Mouse (Mus musculus): ENCODE data around the gene Zmiz1. TPM values are rescaled to one million over a fixed set of nuclear protein-coding genes. Genes with fewer than 3 reads are reported as not detected.

Gene Zmiz1
- polyA plus RNA-seq, 1 experiment from 2014 or later: 37.4 TPM

- H3K27me3 ChIP-seq (replicated peaks; ENCODE audit: control insufficient read depth, insufficient read depth, low read length): no peaks in the 10 kb centered on the region
- 31% methylated on average over 7 of the region's 7 CpGs for WGBS
- no peaks in the 10 kb centered on the region for H3K9me3 ChIP-seq (ENCODE audit: control insufficient read depth, low read length)
- H3K4me2 ChIP-seq (ENCODE audit: low read length): no peak overlapping the region
- ATAC-seq (replicated peaks; ENCODE audit: low FRiP score, low TSS enrichment, low read depth) (no peak), DNase-seq (ENCODE audit: low spot score) (no peak)
- peaks cover 25% of the 10 kb centered on the region for H3K36me3 ChIP-seq (ENCODE audit: control insufficient read depth, insufficient read depth, low read length)
- H3K27ac ChIP-seq (ENCODE audit: low read depth): peak overlapping the region; percentile 51; the same call in 1 of the 2 replicates
- H3K9ac ChIP-seq (ENCODE audit: low read length): no peak overlapping the region
- H3K4me1 ChIP-seq (replicated peaks; ENCODE audit: control insufficient read depth, insufficient read depth, low read length): peaks cover 46% of the 10 kb centered on the region
- no peak overlapping the region for H3K4me3 ChIP-seq (ENCODE audit: low read depth, low read length)
Observed at GRCm38 (mm10) chr14:25623698-25624097, 164.7 kb downstream of the Zmiz1 start.

DNA sequence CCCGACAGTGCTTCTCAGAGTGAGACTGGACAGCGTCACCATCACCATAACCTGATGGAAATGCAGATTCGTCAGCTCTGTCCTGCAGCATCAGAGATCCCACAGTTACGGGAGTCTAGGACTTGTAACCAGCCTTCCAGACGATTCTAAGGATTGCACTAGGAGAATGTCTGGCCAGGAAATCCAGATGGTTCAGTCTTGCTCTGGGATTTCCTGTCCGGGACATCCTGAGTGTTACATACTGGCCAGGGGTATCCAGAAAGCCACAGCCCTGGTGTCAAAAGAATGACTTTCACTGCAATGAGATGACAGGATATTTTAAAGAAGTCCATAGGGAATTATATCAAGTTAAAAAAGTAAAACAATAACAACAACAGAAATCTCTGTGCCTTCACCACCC is 165.7 kb downstream of the Zmiz1 start:
- Histone ChIP-seq H3K9me3 (ENCODE audit: control insufficient read depth, low read length) (no peaks in the 10 kb centered on the region), H3K36me3 (ENCODE audit: control insufficient read depth, insufficient read depth, low read length) (peaks cover 20% of the 10 kb centered on the region), H3K4me3 (ENCODE audit: low read depth, low read length) (no peak overlapping the region), H3K27ac (ENCODE audit: low read depth) (no peak overlapping the region), H3K9ac (ENCODE audit: low read length) (no peak overlapping the region), H3K4me2 (ENCODE audit: low read length) (no peak overlapping the region), H3K27me3 (replicated peaks; ENCODE audit: control insufficient read depth, insufficient read depth, low read length) (no peaks in the 10 kb centered on the region), H3K4me1 (replicated peaks; ENCODE audit: control insufficient read depth, insufficient read depth, low read length) (peaks cover 39% of the 10 kb centered on the region)
- DNase-seq (ENCODE audit: low spot score): no peak
- no peak for ATAC-seq (replicated peaks; ENCODE audit: low FRiP score, low TSS enrichment, low read depth)
- WGBS: 57% methylated on average over 6 of the region's 6 CpGs

- DNase-seq (ENCODE audit: low spot score) (no peak), ATAC-seq (replicated peaks; ENCODE audit: low FRiP score, low TSS enrichment, low read depth) (0 out of 2 replicates have a peak, but pooled peaks have one; percentile 26)
- Histone ChIP-seq H3K36me3 (ENCODE audit: control insufficient read depth, insufficient read depth, low read length) (peaks cover 20% of the 10 kb centered on the region), H3K9ac (ENCODE audit: low read length) (no peak overlapping the region), H3K4me3 (ENCODE audit: low read depth, low read length) (no peak overlapping the region), H3K27ac (ENCODE audit: low read depth) (no peak overlapping the region), H3K27me3 (replicated peaks; ENCODE audit: control insufficient read depth, insufficient read depth, low read length) (no peaks in the 10 kb centered on the region), H3K4me2 (ENCODE audit: low read length) (no peak overlapping the region), H3K4me1 (replicated peaks; ENCODE audit: control insufficient read depth, insufficient read depth, low read length) (peaks cover 19% of the 10 kb centered on the region), H3K9me3 (ENCODE audit: control insufficient read depth, low read length) (no peaks in the 10 kb centered on the region)
- 82% methylated on average over 3 of the region's 3 CpGs for WGBS
Observed at GRCm38 (mm10) chr14:25627599-25628255, 168.7 kb downstream of the Zmiz1 start.

DNA sequence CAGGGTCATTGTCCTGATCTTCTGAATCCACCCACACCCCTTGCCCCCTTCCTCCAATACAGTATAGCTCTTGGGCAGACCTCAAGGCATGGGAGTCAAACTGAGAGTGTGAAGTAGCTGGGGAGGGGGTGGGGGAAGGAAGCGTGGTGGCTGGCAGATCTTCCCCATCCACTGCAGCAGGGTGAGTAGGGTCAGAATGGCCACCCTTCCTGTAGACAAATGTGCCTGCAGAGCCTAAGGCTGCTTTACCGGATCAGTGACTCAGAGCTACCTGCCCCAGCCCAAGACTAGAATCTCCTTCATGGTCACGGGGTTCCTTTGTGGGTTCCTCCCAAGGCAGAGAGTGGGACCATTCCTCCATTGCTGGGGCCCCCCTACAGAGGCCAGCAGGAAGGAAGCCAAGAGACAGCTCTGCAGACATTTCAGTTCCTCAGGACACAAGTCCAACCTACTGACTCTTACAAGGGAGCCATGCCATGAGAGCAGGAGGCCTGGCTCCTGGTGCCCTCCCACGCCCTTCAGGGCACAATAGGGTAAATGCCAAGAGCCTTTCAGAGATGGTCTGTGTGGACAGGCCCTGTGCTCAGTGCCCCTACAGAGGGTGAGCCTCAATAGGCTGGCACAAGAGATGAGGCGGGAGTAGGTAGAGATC is 169.6 kb downstream of the Zmiz1 start:
- no peaks in the 10 kb centered on the region for H3K9me3 ChIP-seq (ENCODE audit: control insufficient read depth, low read length)
- H3K27me3 ChIP-seq (replicated peaks; ENCODE audit: control insufficient read depth, insufficient read depth, low read length): no peaks in the 10 kb centered on the region
- H3K36me3 ChIP-seq (ENCODE audit: control insufficient read depth, insufficient read depth, low read length): peaks cover 20% of the 10 kb centered on the region
- no peak for DNase-seq (ENCODE audit: low spot score)
- peaks cover 11% of the 10 kb centered on the region for H3K4me1 ChIP-seq (replicated peaks; ENCODE audit: control insufficient read depth, insufficient read depth, low read length)
- WGBS: 88% methylated on average over 5 of the region's 5 CpGs
- no peak overlapping the region for H3K27ac ChIP-seq (ENCODE audit: low read depth)
- H3K4me2 ChIP-seq (ENCODE audit: low read length): no peak overlapping the region
- H3K9ac ChIP-seq (ENCODE audit: low read length): no peak overlapping the region
- H3K4me3 ChIP-seq (ENCODE audit: low read depth, low read length): no peak overlapping the region
- no peak for ATAC-seq (replicated peaks; ENCODE audit: low FRiP score, low TSS enrichment, low read depth)

DNA sequence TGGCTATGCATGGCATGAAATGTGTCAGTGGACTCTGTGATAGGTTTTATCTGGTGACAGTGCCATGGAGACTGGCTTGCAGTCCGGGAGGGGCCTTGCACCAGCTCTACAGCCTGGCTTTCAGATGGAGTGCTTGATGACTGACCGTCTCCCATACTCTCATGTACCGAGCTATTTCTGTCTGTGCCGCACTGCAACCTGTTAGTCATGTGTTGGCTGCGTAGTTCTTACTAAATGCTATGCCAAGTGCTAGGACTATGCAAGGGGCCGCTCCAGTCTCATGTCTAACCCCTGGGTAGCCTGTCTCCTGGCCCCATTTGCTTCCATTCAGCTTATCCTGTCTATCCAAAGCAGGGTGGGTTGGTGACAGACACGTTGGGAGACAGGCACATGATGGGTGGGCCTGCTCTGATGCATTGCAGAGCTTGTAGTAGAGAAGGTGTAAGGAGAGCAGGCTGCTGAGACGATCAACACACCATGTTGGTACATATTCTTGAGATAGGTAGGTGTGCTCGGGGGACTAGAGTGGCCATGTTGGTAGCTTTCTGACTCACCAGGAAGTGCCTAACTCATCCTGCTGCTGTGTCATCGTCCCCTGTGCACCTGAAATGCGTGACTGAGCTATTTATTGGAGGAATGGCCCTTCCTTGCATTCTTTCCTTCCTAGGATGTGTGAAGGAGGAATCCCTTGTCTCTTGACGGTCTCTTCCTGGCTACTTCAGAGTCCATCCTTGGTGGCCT is 171.1 kb downstream of the Zmiz1 start:
- no peak overlapping the region for H3K4me3 ChIP-seq (ENCODE audit: low read depth, low read length)
- DNase-seq (ENCODE audit: low spot score) (no peak), ATAC-seq (replicated peaks; ENCODE audit: low FRiP score, low TSS enrichment, low read depth) (no peak)
- H3K27me3 ChIP-seq (replicated peaks; ENCODE audit: control insufficient read depth, insufficient read depth, low read length): no peaks in the 10 kb centered on the region
- no peak overlapping the region for H3K4me2 ChIP-seq (ENCODE audit: low read length)
- no peak overlapping the region for H3K9ac ChIP-seq (ENCODE audit: low read length)
- H3K4me1 ChIP-seq (replicated peaks; ENCODE audit: control insufficient read depth, insufficient read depth, low read length): 0 out of 2 replicates have a peak, but pooled peaks cover 7% of the 10 kb centered on the region
- 75% methylated on average over 12 of the region's 12 CpGs for WGBS
- no peaks in the 10 kb centered on the region for H3K9me3 ChIP-seq (ENCODE audit: control insufficient read depth, low read length)
- H3K27ac ChIP-seq (ENCODE audit: low read depth): peak overlapping the region; percentile 22; the same call in 1 of the 2 replicates
- H3K36me3 ChIP-seq (ENCODE audit: control insufficient read depth, insufficient read depth, low read length): peaks cover 16% of the 10 kb centered on the region

- peak overlapping the region; percentile 22; the same call in 1 of the 2 replicates for H3K27ac ChIP-seq (ENCODE audit: low read depth)
- no peak for DNase-seq (ENCODE audit: low spot score)
- 96% methylated on average over 7 of the region's 7 CpGs for WGBS
Observed at GRCm38 (mm10) chr14:25630647-25631409, 171.8 kb downstream of the Zmiz1 start.

DNA sequence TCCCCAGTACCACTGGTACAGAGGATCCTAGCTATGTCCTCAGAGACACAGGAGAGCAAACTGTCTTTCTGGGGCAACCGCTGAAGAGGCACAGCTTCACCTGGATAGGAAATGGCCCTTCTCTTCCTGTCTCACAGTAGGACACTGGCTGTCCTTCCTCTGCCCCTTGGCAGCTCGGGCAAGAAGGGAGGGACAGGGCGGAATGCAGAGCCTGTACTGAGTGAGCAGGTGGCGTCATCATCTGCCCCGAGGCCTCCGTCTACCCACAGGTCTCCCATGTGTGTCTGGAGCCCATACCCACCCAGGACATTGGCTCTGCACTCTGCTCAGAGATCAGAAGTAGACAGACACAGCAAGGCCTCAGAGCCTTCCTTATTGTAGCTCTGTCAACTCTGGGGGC is 172.5 kb downstream of the Zmiz1 start:
- H3K27ac ChIP-seq (ENCODE audit: low read depth): no peak overlapping the region
- DNase-seq (ENCODE audit: low spot score): no peak
- no peak for ATAC-seq (replicated peaks; ENCODE audit: low FRiP score, low TSS enrichment, low read depth)
- H3K36me3 ChIP-seq (ENCODE audit: control insufficient read depth, insufficient read depth, low read length): peaks cover 27% of the 10 kb centered on the region
- WGBS: 97% methylated on average over 6 of the region's 6 CpGs
- H3K4me3 ChIP-seq (ENCODE audit: low read depth, low read length): no peak overlapping the region
- no peaks in the 10 kb centered on the region for H3K9me3 ChIP-seq (ENCODE audit: control insufficient read depth, low read length)
- H3K27me3 ChIP-seq (replicated peaks; ENCODE audit: control insufficient read depth, insufficient read depth, low read length): no peaks in the 10 kb centered on the region
- no peak overlapping the region for H3K9ac ChIP-seq (ENCODE audit: low read length)
- 0 out of 2 replicates have a peak, but pooled peaks cover 3% of the 10 kb centered on the region for H3K4me1 ChIP-seq (replicated peaks; ENCODE audit: control insufficient read depth, insufficient read depth, low read length)
- no peak overlapping the region for H3K4me2 ChIP-seq (ENCODE audit: low read length)

More at GRCm38 (mm10) chr14:25630647-25631409, 171.8 kb downstream of the Zmiz1 start:
- Histone ChIP-seq H3K4me2 (ENCODE audit: low read length) (no peak overlapping the region), H3K4me1 (replicated peaks; ENCODE audit: control insufficient read depth, insufficient read depth, low read length) (0 out of 2 replicates have a peak, but pooled peaks cover 3% of the 10 kb centered on the region), H3K36me3 (ENCODE audit: control insufficient read depth, insufficient read depth, low read length) (peaks cover 21% of the 10 kb centered on the region), H3K4me3 (ENCODE audit: low read depth, low read length) (no peak overlapping the region), H3K9me3 (ENCODE audit: control insufficient read depth, low read length) (no peaks in the 10 kb centered on the region), H3K27me3 (replicated peaks; ENCODE audit: control insufficient read depth, insufficient read depth, low read length) (no peaks in the 10 kb centered on the region), H3K9ac (ENCODE audit: low read length) (no peak overlapping the region)
- no peak for ATAC-seq (replicated peaks; ENCODE audit: low FRiP score, low TSS enrichment, low read depth)
